Mouse (Mus musculus): ENCODE results near the gene Cdkal1.
A peak's percentile ranks its signal among the peaks of the same experiment; 100 is the strongest.

The Cdkal1 gene

GRCm38 (mm10) chr13:29528344-29528743, 327.1 kb downstream of the Cdkal1 start:
- no peak for ATAC-seq (ENCODE audit: insufficient number of reproducible peaks, low FRiP score, low TSS enrichment)

DNA sequence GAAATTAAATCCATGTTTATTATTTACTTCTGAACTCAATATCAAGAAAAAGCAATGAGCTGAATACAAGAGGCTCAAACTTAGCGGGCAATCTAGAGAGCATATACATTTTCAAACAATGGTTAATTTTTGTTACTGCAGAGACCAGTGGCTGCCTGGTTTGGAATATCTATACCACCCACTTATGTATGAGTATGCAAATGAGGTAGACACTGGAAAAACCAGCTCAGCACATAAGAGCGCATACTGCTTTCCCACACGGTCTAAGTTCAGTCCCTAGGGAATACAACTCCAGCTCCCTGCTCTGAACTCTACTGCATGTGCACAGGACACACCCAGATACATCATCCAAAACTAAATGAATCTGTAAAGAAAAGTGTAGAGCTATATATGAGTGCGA, 334.2 kb downstream of the Cdkal1 start:
- ATAC-seq (ENCODE audit: insufficient number of reproducible peaks, low FRiP score, low TSS enrichment): no peak

GRCm38 (mm10) chr13:29514071-29514470, 341.4 kb downstream of the Cdkal1 start:
- ATAC-seq (ENCODE audit: insufficient number of reproducible peaks, low FRiP score, low TSS enrichment): no peak

DNA sequence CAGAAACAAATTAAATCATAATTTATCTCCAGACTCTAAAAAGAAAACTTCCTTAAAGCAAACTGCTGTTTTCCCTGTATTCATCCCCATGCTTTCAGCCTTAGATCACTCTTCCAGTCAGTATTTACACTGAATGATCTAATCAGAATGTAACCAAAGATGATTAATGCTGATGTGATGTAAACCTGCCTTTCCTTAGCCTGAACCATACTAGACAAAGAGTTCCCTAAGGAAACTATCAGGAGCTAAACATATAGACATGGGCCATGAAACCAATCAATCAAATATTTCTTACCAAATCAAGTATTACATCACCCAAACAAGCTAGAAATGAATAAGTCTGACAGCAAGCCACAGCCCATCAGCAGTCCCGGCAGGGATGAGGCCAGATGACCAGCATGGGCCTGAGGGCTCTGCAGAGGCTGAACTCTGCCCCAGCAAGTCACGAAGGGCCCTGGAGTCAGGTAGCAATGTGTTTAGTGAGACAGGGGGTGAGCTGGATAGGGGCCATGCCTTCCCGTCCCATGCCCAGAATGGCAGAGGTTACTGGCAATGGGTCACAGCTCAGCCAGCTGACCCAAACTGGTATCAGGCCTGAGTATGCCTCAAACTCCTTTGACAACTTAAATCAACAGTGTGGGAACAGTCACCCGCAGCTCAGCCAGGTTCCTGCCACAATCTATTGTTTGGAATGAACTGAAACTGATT, 350.5 kb downstream of the Cdkal1 start:
- ATAC-seq (ENCODE audit: insufficient number of reproducible peaks, low FRiP score, low TSS enrichment): no peak

DNA sequence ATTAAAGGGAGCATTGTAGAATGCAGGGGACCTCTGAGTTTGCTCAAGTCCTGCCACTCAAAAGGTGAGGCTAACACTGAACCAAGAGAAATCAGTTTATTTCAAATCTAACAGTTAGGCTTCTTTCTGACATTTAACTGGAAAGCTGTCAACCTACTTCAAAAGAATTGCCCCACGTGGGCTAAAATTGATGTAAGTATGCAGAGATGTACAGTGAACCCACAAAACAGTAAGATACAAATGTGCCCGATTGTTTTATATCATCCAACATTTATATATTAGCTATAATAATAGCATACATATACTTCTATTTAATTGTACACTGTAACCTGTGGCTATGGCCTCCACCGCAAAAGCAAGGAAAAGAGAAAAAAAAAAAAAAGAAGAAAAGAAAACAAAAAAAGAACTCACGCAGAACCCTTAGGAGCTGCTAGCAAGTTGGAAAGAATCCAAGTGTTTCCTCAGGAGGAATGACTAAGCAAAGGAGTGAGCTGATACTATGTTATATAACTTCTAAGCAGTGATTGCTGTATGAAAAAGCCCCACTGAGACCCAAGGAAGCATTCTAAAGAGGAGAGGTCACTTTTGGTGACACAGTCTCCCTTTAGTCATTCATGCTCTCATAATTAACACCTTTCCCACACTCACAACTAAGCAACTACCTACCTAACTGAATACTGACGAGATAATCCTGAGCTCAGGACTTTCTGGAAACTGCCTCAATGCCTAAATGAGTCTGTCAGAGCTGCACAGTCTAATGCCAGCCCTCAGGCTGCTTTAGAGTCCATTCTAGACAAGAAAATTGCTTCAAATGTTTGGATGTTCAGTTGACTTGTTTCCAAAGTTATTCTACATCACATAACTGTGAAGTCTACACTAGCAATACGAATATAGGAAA, 352.1 kb downstream of the Cdkal1 start:
- ATAC-seq (ENCODE audit: insufficient number of reproducible peaks, low FRiP score, low TSS enrichment): peak; percentile 47; the same call in 1 of the 2 replicates

DNA sequence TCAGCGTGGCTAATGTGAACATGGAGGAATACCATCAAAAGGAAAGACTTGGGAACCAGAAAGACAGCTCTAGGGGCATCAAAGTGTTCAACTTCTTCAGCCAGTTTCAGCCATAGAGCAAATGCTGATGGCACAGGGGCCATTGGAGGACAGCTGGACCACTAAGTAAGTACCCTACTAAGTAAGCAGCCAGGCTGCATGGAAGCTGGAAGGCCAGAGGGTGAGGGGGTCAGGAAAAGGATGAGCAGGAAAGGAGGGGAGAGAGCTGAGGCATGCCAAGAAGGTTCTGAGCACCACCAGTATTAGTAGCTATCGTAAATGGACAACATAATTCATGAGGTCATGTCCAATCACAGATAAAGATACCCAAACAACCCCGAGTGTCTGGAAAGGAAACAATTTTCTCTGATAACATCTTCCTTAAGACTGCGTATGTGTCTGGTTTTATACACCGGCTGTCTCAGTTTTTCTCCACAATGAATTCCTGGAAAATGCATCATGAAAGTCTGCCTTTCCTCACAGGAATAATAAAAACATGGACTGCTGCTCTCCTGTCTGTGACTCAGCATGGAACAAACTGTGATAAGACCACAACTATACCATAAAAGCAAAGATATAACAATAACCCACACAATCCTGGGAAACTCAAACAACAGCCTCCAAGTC, 352.9 kb downstream of the Cdkal1 start:
- no peak for ATAC-seq (ENCODE audit: insufficient number of reproducible peaks, low FRiP score, low TSS enrichment)

- no peak for ATAC-seq (ENCODE audit: insufficient number of reproducible peaks, low FRiP score, low TSS enrichment)
Measured at GRCm38 (mm10) chr13:29501173-29501572, 354.3 kb downstream of the Cdkal1 start.

GRCm38 (mm10) chr13:29499750-29500149, 355.7 kb downstream of the Cdkal1 start:
- ATAC-seq (ENCODE audit: insufficient number of reproducible peaks, low FRiP score, low TSS enrichment): no peak

DNA sequence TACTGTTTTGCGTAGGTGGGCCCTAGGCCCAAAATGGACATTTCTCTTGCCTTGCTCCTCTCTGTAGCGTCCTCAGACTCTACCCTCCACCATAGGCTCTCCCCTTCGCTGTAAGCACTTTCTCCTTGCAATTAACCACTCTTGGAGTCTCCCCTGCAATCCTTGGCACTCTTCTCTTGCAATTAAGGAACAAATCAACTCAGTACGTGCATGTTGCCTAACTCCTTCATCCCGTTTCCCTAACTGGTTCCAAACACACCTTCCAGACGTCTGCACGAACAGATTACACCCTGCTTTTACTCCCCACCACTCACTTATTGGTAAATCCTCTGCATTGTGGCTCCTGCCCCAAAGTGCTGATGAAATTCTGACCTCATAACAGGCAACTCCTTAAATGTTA, 358.2 kb downstream of the Cdkal1 start:
- no peak for ATAC-seq (ENCODE audit: insufficient number of reproducible peaks, low FRiP score, low TSS enrichment)

DNA sequence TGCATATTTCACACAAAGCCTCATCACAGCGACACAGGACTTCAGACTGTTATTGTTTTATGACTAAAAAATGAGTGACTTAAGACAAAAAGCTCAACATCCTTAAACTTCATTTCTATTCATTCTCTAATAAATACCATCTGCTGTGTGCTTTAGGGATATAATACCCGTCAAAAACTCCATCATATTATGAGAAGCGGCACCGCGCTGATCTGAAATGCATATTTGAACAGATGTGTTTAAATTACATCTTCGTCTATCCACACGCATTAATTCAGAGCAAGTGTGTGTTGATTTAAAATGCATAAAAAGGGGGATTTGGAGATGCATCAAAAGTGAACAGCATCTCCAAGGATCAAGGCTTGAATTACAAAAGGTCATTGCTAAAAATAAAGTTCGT, 365.1 kb downstream of the Cdkal1 start:
- no peak for ATAC-seq (ENCODE audit: insufficient number of reproducible peaks, low FRiP score, low TSS enrichment)

DNA sequence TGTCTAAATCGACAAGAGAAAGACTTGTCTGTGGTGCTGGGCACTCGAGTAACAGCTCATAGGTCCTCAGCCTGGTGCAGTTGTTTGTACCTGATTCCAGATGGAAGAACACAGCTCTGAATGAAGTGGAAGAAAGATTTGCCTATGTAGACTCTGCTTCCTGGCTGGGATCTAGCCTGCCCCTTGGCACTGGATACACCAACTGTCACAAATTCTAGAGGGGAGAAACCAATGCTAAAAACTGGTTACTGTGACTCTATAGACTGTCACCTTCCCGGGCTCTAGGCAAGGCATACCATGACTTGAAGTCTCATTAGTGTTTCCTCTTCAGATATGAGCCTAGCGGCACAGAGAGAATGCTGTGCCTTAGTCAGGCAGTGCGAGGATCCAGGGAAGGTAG, 366.0 kb downstream of the Cdkal1 start:
- no peak for ATAC-seq (ENCODE audit: insufficient number of reproducible peaks, low FRiP score, low TSS enrichment)

GRCm38 (mm10) chr13:29486709-29487108, 368.8 kb downstream of the Cdkal1 start:
- no peak for ATAC-seq (ENCODE audit: insufficient number of reproducible peaks, low FRiP score, low TSS enrichment)

- no peak for ATAC-seq (ENCODE audit: insufficient number of reproducible peaks, low FRiP score, low TSS enrichment)
Measured at GRCm38 (mm10) chr13:29483950-29484349, 371.5 kb downstream of the Cdkal1 start.

GRCm38 (mm10) chr13:29482147-29482863, 373.2 kb downstream of the Cdkal1 start:
- ATAC-seq (ENCODE audit: insufficient number of reproducible peaks, low FRiP score, low TSS enrichment): no peak

DNA sequence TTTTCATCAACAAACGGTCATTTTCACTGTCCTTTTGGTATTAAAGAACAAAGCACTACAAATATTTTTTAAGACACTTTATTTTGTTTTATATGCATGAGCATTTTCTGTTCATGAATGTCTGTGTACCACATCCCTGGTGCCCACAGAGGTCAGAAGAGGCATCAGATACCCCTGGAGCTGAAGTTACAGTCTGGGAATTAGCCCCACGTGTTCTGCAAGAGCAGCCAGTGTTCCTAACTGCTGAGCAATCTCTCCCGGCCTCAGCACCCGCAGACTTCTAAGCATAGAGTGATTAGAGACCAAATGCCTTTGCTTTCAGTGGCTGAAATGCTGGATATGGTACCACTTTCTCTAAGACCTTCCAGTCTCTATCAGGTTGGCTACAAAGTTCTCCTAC, 379.1 kb downstream of the Cdkal1 start:
- ATAC-seq (ENCODE audit: insufficient number of reproducible peaks, low FRiP score, low TSS enrichment): no peak

DNA sequence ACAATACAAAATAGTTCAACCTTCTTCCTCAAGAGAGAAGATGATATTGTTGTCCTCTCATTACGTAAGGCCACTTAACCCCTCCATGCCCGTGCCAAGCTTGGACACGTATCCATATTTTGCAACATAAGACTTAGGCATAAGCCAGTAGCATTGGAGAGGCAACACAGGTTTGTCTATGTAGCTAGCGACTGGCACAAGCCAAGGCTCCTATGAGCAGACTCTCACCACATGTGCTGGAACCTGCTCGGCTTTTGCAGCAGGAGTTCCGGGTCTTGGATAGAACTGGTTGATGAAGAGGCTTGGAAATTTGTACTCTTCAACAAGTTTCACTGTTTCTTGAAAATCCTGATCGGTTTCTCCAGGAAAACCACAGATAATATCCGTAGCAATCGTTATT, 381.2 kb downstream of the Cdkal1 start:
- peak; percentile 29; the same call in 1 of the 2 replicates for ATAC-seq (ENCODE audit: insufficient number of reproducible peaks, low FRiP score, low TSS enrichment)

GRCm38 (mm10) chr13:29473779-29474178, 381.7 kb downstream of the Cdkal1 start:
- ATAC-seq (ENCODE audit: insufficient number of reproducible peaks, low FRiP score, low TSS enrichment): peak; percentile 64; the same call in 1 of the 2 replicates

GRCm38 (mm10) chr13:29462271-29462670, 393.2 kb downstream of the Cdkal1 start:
- no peak for ATAC-seq (ENCODE audit: insufficient number of reproducible peaks, low FRiP score, low TSS enrichment)

GRCm38 (mm10) chr13:29460741-29461140, 394.7 kb downstream of the Cdkal1 start:
- no peak for ATAC-seq (ENCODE audit: insufficient number of reproducible peaks, low FRiP score, low TSS enrichment)

- no peak for ATAC-seq (ENCODE audit: insufficient number of reproducible peaks, low FRiP score, low TSS enrichment)
Measured at GRCm38 (mm10) chr13:29458385-29458784, 397.1 kb downstream of the Cdkal1 start.

All from cerebellum, adult (tissue).